Mouse (Mus musculus) forebrain, embryonic 10.5 days (tissue): ENCODE measurements around the gene Hist1h3e. TPM values are rescaled to one million over a fixed set of nuclear protein-coding genes. Genes with fewer than 3 reads are reported as not detected.
A peak's percentile ranks its signal among the peaks of the same experiment; 100 is the strongest.
"Not testable (repeated sequence)": the region's sequence is repeated elsewhere in the genome, so short reads cannot be mapped to it uniquely, and the experiment has no call there.

Experiments used
- DNase-seq: peaks from one replicate; pipeline ENCODE4 v3.0.0-alpha.2; 2017; ENCODE audit warnings: low spot score; ENCODE audit errors: extremely low spot score
- H3K27ac ChIP-seq: fragments of 300-500 bp; sonication (generic); 2 replicates; pipeline ENCODE4 v1.5.1; 2016; ENCODE audit warnings: mild to moderate bottlenecking
- H3K27me3 ChIP-seq: fragments of 300-500 bp; sonication (generic); 2 replicates; pipeline ENCODE4 v1.6.1; 2016; ENCODE audit warnings: mild to moderate bottlenecking; ENCODE audit not compliant: poor library complexity, severe bottlenecking
- H3K36me3 ChIP-seq: fragments of 300-500 bp; sonication (generic); replicated peaks from 2 replicates; pipeline ENCODE4 v1.6.1; 2016; ENCODE audit warnings: mild to moderate bottlenecking, moderate library complexity
- H3K4me1 ChIP-seq: fragments of 300-500 bp; sonication (generic); 2 replicates; pipeline ENCODE4 v1.6.1; 2016
- H3K4me3 ChIP-seq: fragments of 300-500 bp; sonication (generic); 2 replicates; pipeline ENCODE4 v1.5.1; 2016; ENCODE audit warnings: mild to moderate bottlenecking, moderate library complexity
- H3K9me3 ChIP-seq: fragments of 300-500 bp; sonication (generic); 2 replicates; pipeline ENCODE4 v1.6.1; 2016; ENCODE audit warnings: mild to moderate bottlenecking, moderate library complexity
- WGBS: fragments of 180-500 bp; shearing (Covaris S2); methylation state at CpG from one replicate; pipeline ENCODE4 v1.1.7; 2016; 5-methylcytosine and 5-hydroxymethylcytosine counted together
- polyA plus RNA-seq: library from polyadenylated mRNA; unstranded; fragments of >200 nt; fragmentation: Nextera tagmentation; extraction: Ambion mirVana; gene quantifications from 2 replicates; pipeline ENCODE4 v1.2.1, GENCODE M21; 2016

Hist1h3e gene
- polyA plus RNA-seq, 1 experiment from 2014 or later, result 6.1 TPM

DNA sequence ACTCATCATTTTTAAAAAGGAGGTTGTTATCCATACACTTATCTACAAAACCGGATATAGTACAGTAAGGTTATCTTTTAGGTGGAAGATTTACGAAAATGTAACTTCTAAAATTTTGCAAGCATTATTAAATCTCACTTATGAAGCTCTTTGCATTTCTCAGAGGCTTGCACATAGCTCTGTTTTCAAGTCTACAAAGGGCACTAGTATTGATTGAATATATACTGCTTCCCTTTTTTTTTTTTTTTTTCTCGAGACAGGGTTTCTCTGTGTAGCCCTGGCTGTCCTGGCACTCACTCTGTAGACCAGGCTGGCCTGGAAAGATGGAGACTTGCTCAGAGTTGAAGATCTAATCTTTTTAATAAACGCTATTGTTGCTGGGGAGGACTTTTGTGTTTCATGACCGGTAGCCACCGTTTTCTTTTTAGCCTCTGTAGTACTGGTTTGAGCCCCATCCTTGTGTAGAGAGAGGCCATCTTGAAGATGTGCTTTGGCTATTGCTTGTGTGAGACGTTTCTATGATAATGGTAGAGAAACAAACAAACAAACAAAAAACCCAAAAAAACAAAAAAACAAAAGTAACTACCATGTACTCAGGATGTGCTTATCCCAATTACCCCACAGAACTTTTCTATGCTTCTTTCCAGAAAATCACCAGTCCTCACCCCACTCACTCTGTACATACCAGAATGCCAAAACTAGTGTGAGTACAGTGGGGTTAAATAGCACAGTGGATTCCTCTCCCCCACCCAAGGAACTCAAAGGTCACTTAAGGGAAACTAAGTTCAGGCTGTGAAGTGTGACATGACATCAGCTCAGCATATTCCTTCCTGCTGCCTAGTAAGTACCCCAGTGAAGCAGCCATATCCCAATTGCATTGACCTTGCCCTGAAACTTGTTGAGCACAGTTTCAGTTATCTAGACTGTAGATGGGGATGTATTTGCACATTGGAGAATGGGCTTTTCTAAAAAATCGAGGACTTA lies 9.9 kb downstream of the Hist1h3e start:
- peak overlapping the region; percentile 54 for H3K4me3 ChIP-seq
- H3K36me3 ChIP-seq, result no peaks in the 10 kb centered on the region
- WGBS, result 61% methylated on average over 8 of the region's 8 CpGs
- no peaks in the 10 kb centered on the region for H3K9me3 ChIP-seq
- DNase-seq, result no peak
- H3K4me1 ChIP-seq, result peaks cover 49% of the 10 kb centered on the region
- H3K27me3 ChIP-seq, result no peaks in the 10 kb centered on the region
- H3K27ac ChIP-seq, result peak overlapping the region; percentile 98

DNA sequence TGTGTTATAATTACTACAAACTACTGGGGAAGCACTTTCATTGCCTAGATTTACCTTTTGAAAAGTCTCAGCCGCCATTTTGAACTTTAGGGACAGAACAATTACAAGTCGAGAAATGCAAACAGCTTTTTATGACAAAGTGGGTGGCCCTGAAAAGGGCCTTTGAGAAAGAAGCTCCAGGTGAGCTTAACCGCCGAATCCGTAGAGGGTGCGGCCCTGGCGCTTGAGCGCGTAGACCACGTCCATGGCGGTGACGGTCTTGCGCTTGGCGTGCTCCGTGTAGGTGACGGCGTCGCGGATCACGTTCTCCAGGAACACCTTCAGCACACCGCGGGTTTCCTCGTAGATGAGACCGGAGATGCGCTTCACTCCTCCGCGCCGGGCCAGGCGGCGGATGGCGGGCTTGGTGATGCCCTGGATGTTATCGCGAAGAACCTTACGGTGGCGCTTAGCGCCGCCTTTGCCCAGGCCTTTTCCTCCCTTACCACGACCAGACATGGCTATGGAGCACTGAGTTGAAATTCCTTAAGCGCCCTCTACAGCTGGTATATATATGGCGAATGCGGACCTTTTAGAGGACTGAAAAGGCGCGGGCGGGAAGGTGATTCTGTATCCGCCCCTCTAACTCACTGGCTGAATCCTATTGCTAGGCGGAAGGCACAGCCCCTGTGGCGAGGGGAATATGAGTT lies 10.9 kb downstream of the Hist1h3e start, which contains the start of gene Hist1h4f:
TSS of gene Hist1h4f (minus strand) at position 503 of the 689 bp plus-strand sequence.
- H3K9me3 ChIP-seq, H3K36me3 ChIP-seq, H3K27me3 ChIP-seq: not testable (repeated sequence)
- Histone ChIP-seq H3K4me3 (peak within 1 kb of the TSS; percentile 54), H3K27ac (peak within 1 kb of the TSS; percentile 98), H3K4me1 (peaks cover 45% of the 10 kb centered on the region)
- peak; percentile 93 for DNase-seq
- under 1% methylated on average over 47 of the region's 47 CpGs for WGBS

DNA sequence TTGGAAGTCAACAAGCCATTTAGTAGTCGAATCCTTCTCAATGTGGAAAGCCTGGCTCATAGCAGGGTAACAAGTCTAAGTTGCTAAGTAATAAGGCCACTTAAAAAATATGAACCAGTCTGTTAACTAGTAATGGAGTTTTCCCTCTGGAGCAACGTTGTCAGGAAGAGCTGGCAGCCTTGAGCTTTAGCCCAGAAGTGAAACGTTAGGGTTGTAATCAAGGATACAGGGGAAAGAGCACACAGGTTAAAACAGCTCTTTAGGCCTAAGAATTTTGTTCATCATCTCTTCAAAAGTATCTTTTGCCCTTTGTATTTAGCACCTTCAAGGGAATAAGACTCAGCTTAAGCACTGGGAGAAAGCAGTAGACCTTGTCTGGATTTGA lies 11.4 kb downstream of the Hist1h3e start:
- peak overlapping the region; percentile 54 for H3K4me3 ChIP-seq
- peaks cover 48% of the 10 kb centered on the region for H3K4me1 ChIP-seq
- 10% methylated on average over 3 of the region's 3 CpGs for WGBS
- H3K36me3 ChIP-seq, result no peaks in the 10 kb centered on the region
- no peaks in the 10 kb centered on the region for H3K27me3 ChIP-seq
- H3K27ac ChIP-seq, result peak overlapping the region; percentile 98
- no peaks in the 10 kb centered on the region for H3K9me3 ChIP-seq
- DNase-seq, result peak; percentile 45

- Histone ChIP-seq H3K4me3 (peak overlapping the region; percentile 31; the same call in 1 of the 2 replicates), H3K27ac (peak overlapping the region; percentile 76), H3K36me3 (no peaks in the 10 kb centered on the region), H3K9me3 (no peaks in the 10 kb centered on the region), H3K4me1 (peaks cover 36% of the 10 kb centered on the region), H3K27me3 (no peaks in the 10 kb centered on the region)
- 78% methylated on average over 5 of the region's 5 CpGs for WGBS
- DNase-seq, result no peak
Observed at GRCm38 (mm10) chr13:23546694-23547093, 15.5 kb downstream of the Hist1h3e start.

GRCm38 (mm10) chr13:23544787-23545120 lies 17.4 kb downstream of the Hist1h3e start:
- H3K9me3 ChIP-seq, H3K27me3 ChIP-seq, H3K36me3 ChIP-seq: not testable (repeated sequence)
- Histone ChIP-seq H3K4me3 (peak overlapping the region; percentile 57), H3K27ac (peak overlapping the region; percentile 95), H3K4me1 (peaks cover 26% of the 10 kb centered on the region)
- peak; percentile 14 for DNase-seq
- whole genome bisulfite sequencing, result 0% methylated on average over 14 of the region's 14 CpGs

DNA sequence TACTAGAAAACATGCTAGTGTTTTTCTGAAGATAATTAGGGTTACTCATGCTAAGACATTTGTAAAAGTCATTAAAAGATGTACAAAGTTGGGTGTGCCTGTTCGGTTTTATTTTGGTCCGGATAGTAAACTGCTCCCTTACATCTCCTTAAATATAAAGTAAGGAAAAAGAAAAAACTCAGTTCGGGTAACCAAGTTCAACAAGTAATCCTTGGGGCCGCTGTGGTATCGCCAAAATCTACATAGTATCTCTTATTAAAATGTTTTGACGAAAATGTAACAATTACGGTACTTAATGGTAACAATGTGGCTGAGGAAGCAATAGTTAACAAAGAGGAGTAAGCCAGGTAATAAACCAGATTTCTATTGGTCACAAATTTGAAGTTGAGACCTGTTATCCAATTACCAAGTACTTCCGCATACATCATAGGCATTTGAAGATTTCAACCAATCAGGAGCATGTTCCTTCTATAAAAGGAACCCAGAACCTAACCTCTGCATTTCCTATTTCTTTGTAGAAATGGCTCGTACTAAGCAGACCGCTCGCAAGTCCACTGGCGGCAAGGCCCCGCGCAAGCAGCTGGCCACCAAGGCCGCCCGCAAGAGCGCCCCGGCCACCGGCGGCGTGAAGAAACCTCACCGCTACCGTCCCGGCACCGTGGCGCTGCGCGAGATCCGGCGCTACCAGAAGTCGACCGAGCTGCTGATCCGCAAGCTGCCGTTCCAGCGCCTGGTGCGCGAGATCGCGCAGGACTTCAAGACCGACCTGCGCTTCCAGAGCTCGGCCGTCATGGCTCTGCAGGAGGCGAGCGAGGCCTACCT lies 18.0 kb downstream of the Hist1h3e start, which contains the start of gene Hist1h3f:
TSS of gene Hist1h3f (plus strand) at position 88 of the 822 bp plus-strand sequence.
- WGBS, result 1% methylated on average over 28 of the region's 45 CpGs
- Histone ChIP-seq H3K4me1 (peaks cover 26% of the 10 kb centered on the region), H3K36me3 (no peaks in the 10 kb centered on the region), H3K4me3 (peak within 1 kb of the TSS; percentile 57), H3K27me3 (no peaks in the 10 kb centered on the region), H3K27ac (peak within 1 kb of the TSS; percentile 95), H3K9me3 (no peaks in the 10 kb centered on the region)
- peak; percentile 58 for DNase-seq

- Histone ChIP-seq H3K4me1 (peaks cover 25% of the 10 kb centered on the region), H3K4me3 (peak within 1 kb of the TSS; percentile 57), H3K27ac (peak within 1 kb of the TSS; percentile 95)
- under 1% methylated on average over 32 of the region's 42 CpGs for WGBS
- H3K36me3 ChIP-seq, H3K9me3 ChIP-seq, H3K27me3 ChIP-seq: not testable (repeated sequence)
- peak; percentile 77 for DNase-seq
Observed at GRCm38 (mm10) chr13:23542999-23543607, 19.1 kb downstream of the Hist1h3e start, which contains the start of gene Hist1h2bh. Hist1h2bh (minus strand) TSS chr13:23543392.

- Histone ChIP-seq H3K4me3 (peak overlapping the region; percentile 57), H3K4me1 (peaks cover 32% of the 10 kb centered on the region), H3K27ac (peak overlapping the region; percentile 95)
- H3K36me3 ChIP-seq, H3K9me3 ChIP-seq, DNase-seq, H3K27me3 ChIP-seq: not testable (repeated sequence)
- 6% methylated on average over 3 of the region's 3 CpGs for WGBS
Observed at GRCm38 (mm10) chr13:23542225-23542980, 19.8 kb downstream of the Hist1h3e start.

- peak overlapping the region; percentile 57; the same call in 1 of the 2 replicates for H3K4me3 ChIP-seq
- peaks cover 38% of the 10 kb centered on the region for H3K4me1 ChIP-seq
- H3K36me3 ChIP-seq, result no peaks in the 10 kb centered on the region
- H3K27me3 ChIP-seq, result no peaks in the 10 kb centered on the region
- no peak for DNase-seq
- 91% methylated on average over 3 of the region's 3 CpGs for WGBS
- H3K9me3 ChIP-seq, result no peaks in the 10 kb centered on the region
- H3K27ac ChIP-seq, result 0 out of 2 replicates have a peak overlapping the region, but pooled peaks have one; percentile 95
Observed at GRCm38 (mm10) chr13:23541497-23541896, 20.7 kb downstream of the Hist1h3e start.

DNA sequence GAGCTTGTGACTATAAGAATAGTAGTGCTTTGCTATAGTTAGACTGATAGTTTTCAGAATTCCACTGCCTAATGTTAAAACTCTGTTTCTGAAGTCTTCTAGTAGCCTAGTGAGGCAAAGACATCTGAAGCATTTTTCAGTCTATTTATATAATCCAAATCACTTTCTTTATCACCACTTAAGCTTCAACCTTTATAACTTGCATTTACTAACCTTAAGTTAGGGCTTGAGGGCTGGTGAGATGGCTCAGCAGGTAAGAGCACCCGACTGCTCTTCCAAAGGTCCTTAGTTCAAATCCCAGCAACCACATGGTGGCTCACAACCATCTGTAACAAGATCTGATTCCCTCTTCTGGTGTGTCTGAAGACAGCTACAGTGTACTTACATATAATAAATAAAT lies 22.3 kb downstream of the Hist1h3e start:
- DNase-seq, H3K9me3 ChIP-seq, H3K27me3 ChIP-seq, H3K36me3 ChIP-seq, H3K4me3 ChIP-seq, H3K27ac ChIP-seq: not testable (repeated sequence)
- H3K4me1 ChIP-seq, result peaks cover 36% of the 10 kb centered on the region
- 64% methylated on average over 1 of the region's 1 CpGs for WGBS

DNA sequence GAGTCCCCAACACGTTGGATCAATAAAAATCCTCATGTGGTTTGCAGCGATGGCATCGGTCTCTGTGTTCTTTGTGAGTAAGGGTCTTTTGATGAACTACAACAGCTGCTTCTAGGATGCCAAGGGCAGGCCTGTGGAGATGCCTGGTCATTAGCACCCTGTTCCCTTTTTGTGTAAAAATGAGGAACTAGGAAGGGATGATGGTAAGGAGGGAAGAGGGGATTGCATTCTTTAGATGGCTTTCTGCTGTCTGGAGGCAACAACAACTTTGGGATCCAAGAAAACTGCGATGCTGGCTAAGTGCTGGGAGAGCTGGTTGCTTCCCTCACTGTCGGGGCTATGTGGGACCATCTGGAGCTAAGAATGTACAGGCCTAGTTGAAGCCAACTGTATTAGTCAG lies 23.9 kb downstream of the Hist1h3e start:
- DNase-seq, result no peak
- Histone ChIP-seq H3K4me3 (peak overlapping the region; percentile 54; the same call in 1 of the 2 replicates), H3K4me1 (peaks cover 38% of the 10 kb centered on the region), H3K9me3 (no peaks in the 10 kb centered on the region), H3K36me3 (no peaks in the 10 kb centered on the region), H3K27ac (peak overlapping the region; percentile 92), H3K27me3 (no peaks in the 10 kb centered on the region)
- WGBS, result 85% methylated on average over 5 of the region's 5 CpGs
